Mouse (Mus musculus) limb, embryonic 15.5 days (tissue): ENCODE data around the gene Amt. TPM values are rescaled to one million over a fixed set of nuclear protein-coding genes. Genes with fewer than 3 reads are reported as not detected.

Experiments
- ATAC-seq: fragments of 200-750 bp; cut with Nextera tagmentation; 2 replicates; pipeline ENCODE4 v1.8.0; 2017; ENCODE audit warnings: low read depth, moderate TSS enrichment; ENCODE audit not compliant: insufficient number of reproducible peaks, low FRiP score, low TSS enrichment
- H3K27ac ChIP-seq: fragments of 300-500 bp; sonication (generic); 2 replicates; pipeline ENCODE4 v1.5.1; 2015; ENCODE audit warnings: moderate library complexity, mild to moderate bottlenecking, inconsistent platforms
- H3K27me3 ChIP-seq: fragments of 300-500 bp; sonication (generic); 2 replicates; pipeline ENCODE4 v1.6.1; 2015; ENCODE audit warnings: inconsistent platforms
- H3K36me3 ChIP-seq: fragments of 300-500 bp; sonication (generic); 2 replicates; pipeline ENCODE4 v1.6.1; 2015; ENCODE audit warnings: inconsistent platforms
- H3K4me1 ChIP-seq: fragments of 300-500 bp; sonication (generic); 2 replicates; pipeline ENCODE4 v1.6.1; 2015; ENCODE audit warnings: inconsistent platforms
- H3K4me2 ChIP-seq: fragments of 300-500 bp; sonication (generic); 2 replicates; pipeline ENCODE4 v1.6.1; 2015; ENCODE audit warnings: mild to moderate bottlenecking, inconsistent platforms
- H3K4me3 ChIP-seq: fragments of 300-500 bp; sonication (generic); 2 replicates; pipeline ENCODE4 v1.5.1; 2015; ENCODE audit warnings: mild to moderate bottlenecking, inconsistent platforms
- H3K9ac ChIP-seq: fragments of 300-500 bp; sonication (generic); 2 replicates; pipeline ENCODE4 v1.6.1; 2015; ENCODE audit warnings: inconsistent platforms
- H3K9me3 ChIP-seq: fragments of 300-500 bp; sonication (generic); 2 replicates; pipeline ENCODE4 v1.6.1; 2016; ENCODE audit warnings: inconsistent platforms
- WGBS: fragments of 180-500 bp; shearing (Covaris S2); methylation state at CpG from one replicate; pipeline ENCODE4 v1.1.7; 2015; 5-methylcytosine and 5-hydroxymethylcytosine counted together
- polyA plus RNA-seq: library from polyadenylated mRNA; unstranded; fragments of >200 nt; fragmentation: Nextera tagmentation; extraction: Ambion mirVana; gene quantifications from 2 replicates; pipeline ENCODE4 v1.2.1, GENCODE M21; 2015

The Amt gene
- polyA plus RNA-seq, 1 experiment from 2014 or later, result 9.5 TPM

- no peak overlapping the region for H3K4me3 ChIP-seq
- no peaks in the 10 kb centered on the region for H3K27me3 ChIP-seq
- H3K4me2 ChIP-seq, result no peak overlapping the region
- peaks cover 7% of the 10 kb centered on the region for H3K36me3 ChIP-seq
- no peaks in the 10 kb centered on the region for H3K9me3 ChIP-seq
- no peak for ATAC-seq
- 31% methylated on average over 5 of the region's 5 CpGs for WGBS
- peaks cover 32% of the 10 kb centered on the region for H3K4me1 ChIP-seq
- no peak overlapping the region for H3K9ac ChIP-seq
- 0 out of 2 replicates have a peak overlapping the region, but pooled peaks have one; percentile 38 for H3K27ac ChIP-seq
Measured at GRCm38 (mm10) chr9:108342301-108342831, 45.7 kb downstream of the Amt start.

DNA sequence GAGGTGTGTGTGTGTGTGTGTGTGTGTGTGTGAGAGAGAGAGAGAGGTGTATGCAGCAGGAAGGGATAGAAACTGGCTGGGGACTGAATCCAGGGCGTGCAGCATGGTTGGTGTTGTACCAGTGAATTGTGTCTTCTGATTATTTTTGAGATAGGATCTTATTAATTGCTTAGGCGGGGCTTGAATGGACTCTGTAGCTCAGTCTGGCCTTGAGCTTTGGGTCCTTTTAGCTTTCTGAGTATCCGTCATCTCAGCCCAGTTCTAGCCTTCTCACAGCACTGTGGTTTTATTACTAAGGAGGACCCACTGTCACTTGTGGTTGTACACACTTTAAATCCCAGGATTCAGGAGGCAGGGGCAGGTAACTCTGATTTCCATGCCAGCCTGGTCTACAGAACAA, 46.7 kb downstream of the Amt start:
- no peak overlapping the region for H3K27ac ChIP-seq
- no peaks in the 10 kb centered on the region for H3K9me3 ChIP-seq
- no peak overlapping the region for H3K4me2 ChIP-seq
- ATAC-seq, result no peak
- 86% methylated on average over 3 of the region's 3 CpGs for WGBS
- no peaks in the 10 kb centered on the region for H3K27me3 ChIP-seq
- no peak overlapping the region for H3K4me3 ChIP-seq
- peaks cover 4% of the 10 kb centered on the region; the same call in 1 of the 2 replicates for H3K36me3 ChIP-seq
- peaks cover 29% of the 10 kb centered on the region for H3K4me1 ChIP-seq
- H3K9ac ChIP-seq, result no peak overlapping the region

- no peak for ATAC-seq
- no peak overlapping the region for H3K4me3 ChIP-seq
- H3K36me3 ChIP-seq, result peaks cover 4% of the 10 kb centered on the region; the same call in 1 of the 2 replicates
- no peaks in the 10 kb centered on the region for H3K9me3 ChIP-seq
- no peak overlapping the region for H3K4me2 ChIP-seq
- 89% methylated on average over 1 of the region's 1 CpGs for WGBS
- no peak overlapping the region for H3K27ac ChIP-seq
- no peak overlapping the region for H3K9ac ChIP-seq
- no peaks in the 10 kb centered on the region for H3K27me3 ChIP-seq
- peaks cover 29% of the 10 kb centered on the region for H3K4me1 ChIP-seq
Measured at GRCm38 (mm10) chr9:108343835-108344234, 47.2 kb downstream of the Amt start.

DNA sequence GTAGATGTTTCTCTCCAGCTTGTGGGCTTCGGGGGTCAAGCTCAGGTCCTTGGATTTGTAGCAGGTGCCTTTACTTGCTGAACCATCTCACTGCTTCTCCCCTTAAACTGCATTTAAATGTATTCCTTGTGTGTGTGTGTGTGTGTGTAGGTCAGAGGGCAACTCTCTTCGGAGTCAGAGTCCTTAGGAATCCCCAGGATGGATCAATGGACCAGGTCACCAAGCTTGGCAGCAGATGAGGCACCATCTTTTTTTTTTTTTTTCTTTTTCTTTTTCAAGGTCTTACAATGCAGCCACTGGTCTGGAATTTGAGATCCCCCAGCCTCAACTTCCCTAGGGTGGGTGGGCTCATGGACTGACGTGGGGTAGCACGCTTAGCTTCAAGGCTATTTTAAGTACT, 47.8 kb downstream of the Amt start:
- H3K4me1 ChIP-seq, result peaks cover 33% of the 10 kb centered on the region
- no peak for ATAC-seq
- no peak overlapping the region for H3K27ac ChIP-seq
- H3K4me2 ChIP-seq, result no peak overlapping the region
- H3K36me3 ChIP-seq, result peaks cover 4% of the 10 kb centered on the region; the same call in 1 of the 2 replicates
- H3K4me3 ChIP-seq, result no peak overlapping the region
- H3K9me3 ChIP-seq, result no peaks in the 10 kb centered on the region
- no peak overlapping the region for H3K9ac ChIP-seq
- WGBS, result 81% methylated on average over 4 of the region's 4 CpGs
- H3K27me3 ChIP-seq, result no peaks in the 10 kb centered on the region

DNA sequence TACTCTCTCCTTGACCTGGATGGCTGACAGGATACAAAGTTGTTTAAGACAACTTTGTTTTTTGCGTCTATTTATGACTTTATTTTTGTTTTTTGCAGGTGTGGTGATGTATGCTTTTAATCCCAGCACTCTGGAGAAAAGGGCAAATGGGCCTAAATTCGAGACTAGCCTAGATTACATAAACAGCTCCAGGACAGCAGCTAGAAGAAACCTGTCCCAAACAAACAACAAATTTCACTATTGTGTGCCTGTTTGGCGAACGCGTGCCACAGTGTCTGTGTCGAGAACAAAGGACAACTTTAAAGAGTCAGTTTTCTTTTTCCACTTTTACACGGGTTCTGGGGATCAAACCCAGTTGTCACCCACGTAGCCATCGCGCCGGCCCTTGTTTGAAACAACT, 50.4 kb downstream of the Amt start:
- no peaks in the 10 kb centered on the region for H3K27me3 ChIP-seq
- peak overlapping the region; percentile 80 for H3K9ac ChIP-seq
- ATAC-seq, result no peak
- H3K9me3 ChIP-seq, result no peaks in the 10 kb centered on the region
- H3K36me3 ChIP-seq, result peaks cover 18% of the 10 kb centered on the region
- H3K27ac ChIP-seq, result peak overlapping the region; percentile 96
- H3K4me1 ChIP-seq, result peaks cover 13% of the 10 kb centered on the region
- H3K4me2 ChIP-seq, result peak overlapping the region; percentile 59
- 5% methylated on average over 11 of the region's 11 CpGs for WGBS
- peak overlapping the region; percentile 93 for H3K4me3 ChIP-seq

GRCm38 (mm10) chr9:108347540-108348289, 51.1 kb downstream of the Amt start, which contains the start of gene Usp4:
Usp4 (plus strand) TSS chr9:108347853.
- H3K27me3 ChIP-seq, result no peaks in the 10 kb centered on the region
- under 1% methylated on average over 64 of the region's 75 CpGs for WGBS

GRCm38 (mm10) chr9:108348290-108348680, 51.6 kb downstream of the Amt start:
- H3K27me3 ChIP-seq, result no peaks in the 10 kb centered on the region
- peak overlapping the region; percentile 59 for H3K4me2 ChIP-seq
- peak overlapping the region; percentile 96 for H3K27ac ChIP-seq
- WGBS, result 3% methylated on average over 14 of the region's 14 CpGs
- peaks cover 30% of the 10 kb centered on the region for H3K36me3 ChIP-seq
- peak overlapping the region; percentile 93 for H3K4me3 ChIP-seq
- ATAC-seq, result no peak
- H3K9me3 ChIP-seq, result no peaks in the 10 kb centered on the region
- H3K9ac ChIP-seq, result peak overlapping the region; percentile 80
- H3K4me1 ChIP-seq, result peaks cover 13% of the 10 kb centered on the region

More at GRCm38 (mm10) chr9:108347540-108348289, 51.1 kb downstream of the Amt start, which contains the start of gene Usp4:
- peak within 1 kb of the TSS; percentile 93 for H3K4me3 ChIP-seq
- peak; percentile 93 for ATAC-seq
- peak within 1 kb of the TSS; percentile 96 for H3K27ac ChIP-seq
- no peaks in the 10 kb centered on the region for H3K9me3 ChIP-seq
- H3K9ac ChIP-seq, result peak within 1 kb of the TSS; percentile 80
- H3K4me1 ChIP-seq, result peaks cover 13% of the 10 kb centered on the region
- H3K36me3 ChIP-seq, result peaks cover 25% of the 10 kb centered on the region
- peak within 1 kb of the TSS; percentile 59 for H3K4me2 ChIP-seq

DNA sequence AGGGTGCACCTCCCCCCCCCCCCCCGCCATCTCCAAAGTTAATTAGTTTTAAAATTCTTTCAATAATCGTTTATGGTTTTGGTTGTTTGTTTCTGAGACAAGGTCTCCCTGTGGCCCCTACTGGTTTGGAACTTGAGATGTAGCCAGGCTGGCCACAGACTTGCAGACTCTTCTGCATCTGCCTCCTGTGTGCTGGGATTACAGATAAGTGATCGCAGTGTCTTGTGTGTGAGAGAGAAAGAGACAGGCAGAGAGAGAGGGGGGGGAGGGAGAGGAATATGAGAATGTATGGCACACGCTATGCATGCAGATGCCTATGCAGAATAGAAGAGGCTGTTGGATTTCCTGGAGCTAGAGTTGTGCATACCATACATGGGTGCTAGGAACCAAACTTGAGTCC, 53.1 kb downstream of the Amt start:
- no peak for ATAC-seq
- Histone ChIP-seq H3K36me3 (peaks cover 45% of the 10 kb centered on the region), H3K9ac (no peak overlapping the region), H3K4me1 (peaks cover 13% of the 10 kb centered on the region), H3K27me3 (no peaks in the 10 kb centered on the region), H3K9me3 (no peaks in the 10 kb centered on the region), H3K4me3 (no peak overlapping the region), H3K27ac (no peak overlapping the region), H3K4me2 (no peak overlapping the region)
- WGBS, result 91% methylated on average over 4 of the region's 4 CpGs

Other genes starting within 250 kb of the Amt start
- 46.7 and 52.4 TPM in 2 replicates for gene Gmppb, start 247.6 kb upstream of the Amt start, polyA plus RNA-seq
- gene Amigo3, start 243.7 kb upstream of the Amt start, polyA plus RNA-seq, result 4.4 and 4.7 TPM in 2 replicates
- gene Mst1, start 216.4 kb upstream of the Amt start, polyA plus RNA-seq, result 2.2 and 3.5 TPM in 2 replicates
- 25.5 and 30.4 TPM in 2 replicates for gene Rnf123, start 213.5 kb upstream of the Amt start, polyA plus RNA-seq
- gene Apeh, start 202.2 kb upstream of the Amt start, polyA plus RNA-seq, result 41.8 and 45.4 TPM in 2 replicates
- gene Bsn, start 106.5 kb upstream of the Amt start, polyA plus RNA-seq, result 0.76 and 0.82 TPM in 2 replicates
- 86.6 and 107 TPM in 2 replicates for gene Dag1, start 32.9 kb upstream of the Amt start, polyA plus RNA-seq
- 35.5 and 43.8 TPM in 2 replicates for gene Nicn1, start 6.4 kb upstream of the Amt start, polyA plus RNA-seq
- gene Rhoa, start 9.3 kb downstream of the Amt start, polyA plus RNA-seq, result 470 and 473 TPM in 2 replicates
- 44.3 and 47.6 TPM in 2 replicates for gene Tcta, start 9.3 kb downstream of the Amt start, polyA plus RNA-seq
- gene Gpx1, start 42.0 kb downstream of the Amt start, polyA plus RNA-seq, result 621 and 657 TPM in 2 replicates
- 99.6 and 108 TPM in 2 replicates for gene Usp4, start 51.0 kb downstream of the Amt start, polyA plus RNA-seq
- 0.72 and 0.74 TPM in 2 replicates for gene 1700102P08Rik, start 96.0 kb downstream of the Amt start, polyA plus RNA-seq
- gene Ccdc36, start 131.6 kb downstream of the Amt start, polyA plus RNA-seq, result 1.2 and 1.3 TPM in 2 replicates
- gene BC048562, start 139.6 kb downstream of the Amt start, polyA plus RNA-seq, result not detected in 2 replicates
- gene Ccdc71, start 163.7 kb downstream of the Amt start, polyA plus RNA-seq, result 56.3 and 57.8 TPM in 2 replicates
- gene Klhdc8b, start 164.7 kb downstream of the Amt start, polyA plus RNA-seq, result 30.6 and 32.5 TPM in 2 replicates
- gene Lamb2, start 182.9 kb downstream of the Amt start, polyA plus RNA-seq, result 78.4 and 79.9 TPM in 2 replicates
- gene Usp19, start 193.7 kb downstream of the Amt start, polyA plus RNA-seq, result 61.4 and 63.3 TPM in 2 replicates
- 104 and 107 TPM in 2 replicates for gene Qars, start 210.9 kb downstream of the Amt start, polyA plus RNA-seq
- 112 TPM in 2 replicates for gene Qrich1, start 220.0 kb downstream of the Amt start, polyA plus RNA-seq